Mouse (Mus musculus) spleen, adult 2 months (tissue): ENCODE measurements around the gene 0610010F05Rik. TPM values are rescaled to one million over a fixed set of nuclear protein-coding genes. Genes with fewer than 3 reads are reported as not detected.

Experiments used
- DNase-seq, 2 experiments: peaks; one replicate each; pipeline versions ENCODE4 v3.0.0 to v3.0.0-alpha.2; 2012 to 2021; ENCODE audit warnings: low spot score in 2 of 2, low read depth in 1 of 2
- H3K27ac ChIP-seq: fragments of 200-500 bp; 2 replicates; pipeline ENCODE4 v1.5.1; 2012; ENCODE audit warnings: low read length, inconsistent platforms; ENCODE audit not compliant: insufficient read depth
- H3K27me3 ChIP-seq: fragments of 200-500 bp; 2 replicates; pipeline ENCODE4 v1.6.1; 2012; ENCODE audit warnings: mild to moderate bottlenecking, moderate library complexity, low read length, inconsistent platforms; ENCODE audit not compliant: control insufficient read depth, insufficient read depth
- H3K36me3 ChIP-seq: fragments of 200-500 bp; 2 replicates; pipeline ENCODE4 v1.6.1; 2012; ENCODE audit warnings: mild to moderate bottlenecking, low read length, inconsistent platforms; ENCODE audit not compliant: control insufficient read depth, insufficient read depth
- H3K4me1 ChIP-seq: fragments of 200-500 bp; 2 replicates; pipeline ENCODE4 v1.6.1; 2011; ENCODE audit warnings: inconsistent platforms; ENCODE audit not compliant: control insufficient read depth, insufficient read depth, insufficient read length
- H3K4me3 ChIP-seq: fragments of 200-500 bp; 2 replicates; pipeline ENCODE4 v1.5.1; 2011; ENCODE audit warnings: mild to moderate bottlenecking, inconsistent platforms; ENCODE audit not compliant: insufficient read depth, insufficient read length; ENCODE audit errors: extremely low read depth
- CTCF ChIP-seq: fragments of 200-500 bp; IDR thresholded peaks from 2 replicates; pipeline ENCODE4 v1.5.1; 2011; ENCODE audit warnings: mild to moderate bottlenecking, inconsistent platforms; ENCODE audit not compliant: insufficient read depth, insufficient read length, insufficient replicate concordance; ENCODE audit errors: extremely low read depth
- POLR2A ChIP-seq: fragments of 200-500 bp; IDR thresholded peaks from 2 replicates; pipeline ENCODE4 v1.6.1; 2011; ENCODE audit warnings: low read depth, low read length, inconsistent platforms
- WGBS: fragments of 180-500 bp; shearing (Covaris S2); methylation state at CpG from one replicate; pipeline ENCODE4 v1.1.7; 2018; 5-methylcytosine and 5-hydroxymethylcytosine counted together
- polyA plus RNA-seq: library from polyadenylated mRNA; depleted of rRNA; stranded (reverse); fragments of >200 nt; gene quantifications from 2 replicates; pipeline ENCODE4 v1.2.3, GENCODE M21; 2012

Gene 0610010F05Rik
- polyA plus RNA-seq, 1 experiment, result 0.39 TPM

GRCm38 (mm10) chr11:23667128-23667527 lies 33.7 kb upstream of the 0610010F05Rik start:
- H3K27me3 ChIP-seq, result no peaks in the 10 kb centered on the region
- peaks cover 2% of the 10 kb centered on the region for H3K36me3 ChIP-seq
- 5% methylated on average over 3 of the region's 3 CpGs for WGBS
- TF ChIP-seq CTCF, result no peak
- no peak for TF ChIP-seq POLR2A
- H3K27ac ChIP-seq, result no peak overlapping the region
- H3K4me1 ChIP-seq, result no peaks in the 10 kb centered on the region; the same call in 1 of the 2 replicates
- DNase-seq, result peak in 1 of 2 experiments; percentile 15
- no peak overlapping the region; the same call in 1 of the 2 replicates for H3K4me3 ChIP-seq

DNA sequence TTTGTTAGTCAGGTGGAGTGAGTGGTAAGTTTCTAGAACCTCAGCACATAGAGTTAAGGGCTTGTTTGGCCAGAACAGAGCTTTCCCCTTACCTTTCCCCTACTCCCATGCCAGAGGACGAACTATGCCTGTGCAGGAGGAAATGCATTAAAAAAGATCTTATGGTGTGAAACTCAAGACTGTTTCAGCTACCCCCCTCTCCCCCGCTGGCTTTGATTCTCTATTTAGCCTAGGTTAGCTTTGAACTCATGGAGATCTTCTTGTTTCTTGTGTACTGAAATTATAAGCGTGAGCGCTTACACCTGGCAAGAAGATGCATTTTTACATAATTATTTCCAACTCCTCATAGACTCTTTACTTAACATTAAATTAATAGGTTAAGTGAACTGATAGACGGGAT lies 33.1 kb upstream of the 0610010F05Rik start:
- 7% methylated on average over 5 of the region's 5 CpGs for WGBS
- Histone ChIP-seq H3K4me3 (peak overlapping the region; percentile 96), H3K4me1 (no peaks in the 10 kb centered on the region; the same call in 1 of the 2 replicates), H3K36me3 (no peaks in the 10 kb centered on the region), H3K27ac (peak overlapping the region; percentile 93), H3K27me3 (no peaks in the 10 kb centered on the region)
- TF ChIP-seq POLR2A (no peak; the same call in 1 of the 2 replicates), CTCF (no peak)
- no peak for DNase-seq

DNA sequence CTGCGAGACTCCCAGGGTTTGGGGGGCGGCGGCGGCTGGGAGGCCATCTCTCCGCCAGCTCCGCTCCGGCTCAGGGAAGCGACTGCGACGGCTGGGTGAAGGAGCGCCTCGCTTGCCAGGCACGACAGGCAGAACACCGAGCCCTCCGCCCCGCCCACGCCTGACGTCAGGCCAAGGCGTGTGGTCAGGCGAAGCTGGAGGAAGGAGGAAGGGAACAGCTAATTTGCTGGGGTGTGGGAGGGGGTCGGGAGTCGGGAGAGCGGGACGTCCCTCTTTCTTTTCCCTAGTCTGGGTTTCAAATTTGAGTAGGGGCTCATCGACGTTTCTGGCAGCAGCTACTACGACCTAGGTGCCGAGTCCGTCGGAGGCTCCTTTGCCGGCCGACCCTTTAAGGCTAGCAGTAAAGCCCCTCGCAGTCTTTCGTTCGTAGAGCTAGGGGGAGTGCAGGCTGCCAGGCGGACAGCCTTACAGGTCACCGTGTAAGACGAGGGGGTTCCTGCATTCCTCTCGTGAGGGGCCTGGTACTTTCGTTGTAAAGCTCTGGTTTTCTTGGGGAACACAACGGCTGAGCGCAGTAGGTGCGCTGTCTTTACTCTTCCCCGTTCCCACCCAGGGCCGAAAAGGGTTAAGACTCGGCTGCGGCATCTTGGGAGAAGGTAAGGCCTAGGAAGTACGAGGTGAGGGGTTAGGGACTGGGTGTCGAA lies 32.5 kb upstream of the 0610010F05Rik start, which contains the start of gene Pex13:
Gene Pex13, minus strand, starts transcription at position 162 of the 704 bp plus-strand sequence.
- no peaks in the 10 kb centered on the region; the same call in 1 of the 2 replicates for H3K4me1 ChIP-seq
- peak; percentile 71 to 87 for DNase-seq
- TF ChIP-seq POLR2A, result peak; percentile 50
- TF ChIP-seq CTCF, result no peak
- H3K4me3 ChIP-seq, result peak within 1 kb of the TSS; percentile 96
- H3K27ac ChIP-seq, result peak within 1 kb of the TSS; percentile 93
- no peaks in the 10 kb centered on the region for H3K27me3 ChIP-seq
- no peaks in the 10 kb centered on the region for H3K36me3 ChIP-seq
- WGBS, result under 1% methylated on average over 49 of the region's 49 CpGs

DNA sequence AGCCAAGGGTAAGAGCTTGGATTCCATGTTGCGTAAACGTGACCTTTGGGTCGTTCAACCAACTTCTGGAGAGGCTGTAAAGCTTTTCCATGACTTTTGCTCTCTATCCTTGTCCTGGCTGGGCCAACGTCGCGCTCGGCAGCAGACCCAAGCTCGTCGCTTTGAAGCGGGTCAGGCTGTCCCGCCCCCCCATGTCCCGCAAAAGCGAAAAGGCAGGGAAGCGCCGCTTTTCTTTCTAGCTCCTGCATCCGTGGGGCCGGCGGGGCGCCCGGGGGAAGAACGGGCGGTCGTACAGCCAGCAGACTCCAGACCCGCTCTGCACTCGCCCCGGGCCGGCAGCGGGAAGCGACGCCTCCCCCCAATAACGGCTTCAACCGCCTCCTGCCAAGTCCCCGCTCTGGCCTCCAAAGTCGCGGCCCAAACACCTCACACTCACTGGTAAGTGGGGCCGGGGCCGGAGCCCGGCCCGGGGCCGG lies 31.9 kb upstream of the 0610010F05Rik start, which contains the start of gene Pus10:
Gene Pus10, plus strand, starts transcription at position 364 of the 476 bp plus-strand sequence.
- DNase-seq, result no peak
- Histone ChIP-seq H3K27me3 (no peaks in the 10 kb centered on the region), H3K4me3 (peak within 1 kb of the TSS; percentile 96), H3K36me3 (no peaks in the 10 kb centered on the region), H3K27ac (peak within 1 kb of the TSS; percentile 93), H3K4me1 (no peaks in the 10 kb centered on the region; the same call in 1 of the 2 replicates)
- TF ChIP-seq POLR2A (no peak), CTCF (no peak)
- 0% methylated on average over 40 of the region's 40 CpGs for WGBS

DNA sequence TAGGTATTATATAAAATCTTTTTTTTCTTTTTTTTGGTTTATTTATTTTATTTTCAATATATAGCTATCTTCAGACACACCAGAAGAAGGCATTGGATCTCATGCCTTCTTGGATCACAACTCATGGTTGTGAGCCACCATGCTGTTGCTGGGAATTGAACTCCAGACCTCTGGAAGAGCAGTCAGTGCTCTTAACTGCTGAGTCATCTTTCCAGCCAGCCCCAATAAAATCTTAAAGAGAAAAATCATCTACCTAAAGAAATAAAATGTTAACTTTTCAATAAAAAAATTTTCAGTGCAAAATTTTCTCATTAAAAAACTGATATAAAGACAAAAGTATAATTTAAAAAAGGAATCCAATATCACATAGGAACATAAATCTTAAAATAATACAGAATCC lies 30.8 kb upstream of the 0610010F05Rik start:
- no peaks in the 10 kb centered on the region; the same call in 1 of the 2 replicates for H3K4me1 ChIP-seq
- no peak overlapping the region for H3K4me3 ChIP-seq
- no peaks in the 10 kb centered on the region for H3K36me3 ChIP-seq
- no peak for DNase-seq
- no peak for TF ChIP-seq CTCF
- no peak for TF ChIP-seq POLR2A
- H3K27ac ChIP-seq, result no peak overlapping the region
- H3K27me3 ChIP-seq, result no peaks in the 10 kb centered on the region

DNA sequence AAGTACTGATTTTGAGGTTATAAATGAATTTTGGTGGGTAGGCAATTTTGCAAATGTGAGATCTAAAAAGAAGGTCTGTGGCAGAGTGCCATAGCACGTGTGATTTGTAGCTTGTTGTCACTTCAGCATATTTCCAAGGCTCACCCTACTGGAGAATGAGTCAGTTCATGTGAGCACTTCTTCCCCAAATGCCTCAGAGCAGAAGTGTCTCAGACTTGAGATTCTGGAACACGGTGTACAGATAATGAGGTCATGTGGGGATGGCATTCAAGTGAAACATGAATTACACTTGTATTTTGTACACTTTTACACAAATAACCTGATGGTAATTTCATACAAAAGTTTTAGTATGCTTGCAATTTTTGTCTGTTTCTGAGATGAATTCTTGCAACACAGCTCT lies 24.4 kb upstream of the 0610010F05Rik start:
- Histone ChIP-seq H3K4me1 (no peaks in the 10 kb centered on the region), H3K27me3 (no peaks in the 10 kb centered on the region), H3K4me3 (no peak overlapping the region), H3K36me3 (no peaks in the 10 kb centered on the region), H3K27ac (no peak overlapping the region)
- DNase-seq, result no peak
- TF ChIP-seq POLR2A (no peak), CTCF (no peak)
- WGBS, result 59% methylated on average over 2 of the region's 2 CpGs

DNA sequence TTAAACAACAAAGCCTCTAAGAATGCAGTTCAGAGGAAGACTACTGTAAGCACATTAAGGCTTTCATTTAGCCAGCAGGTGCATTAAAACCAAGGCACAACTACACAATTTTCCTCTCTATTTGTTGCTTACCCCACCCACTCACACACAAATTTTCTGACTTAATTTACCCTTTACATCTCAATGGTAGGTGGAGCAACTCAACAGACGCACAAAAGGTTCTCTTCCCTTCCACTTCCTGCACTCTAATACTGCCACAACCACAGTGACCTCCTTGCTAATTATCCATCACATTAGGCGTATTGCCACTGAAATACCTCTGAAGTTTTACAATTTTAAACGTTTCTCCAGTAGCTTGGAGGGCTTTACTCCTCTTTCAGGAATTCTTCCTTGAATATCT lies 20.2 kb upstream of the 0610010F05Rik start:
- Histone ChIP-seq H3K27me3 (no peaks in the 10 kb centered on the region), H3K4me3 (no peak overlapping the region), H3K4me1 (no peaks in the 10 kb centered on the region), H3K27ac (no peak overlapping the region), H3K36me3 (peaks cover 5% of the 10 kb centered on the region; the same call in 1 of the 2 replicates)
- 79% methylated on average over 3 of the region's 3 CpGs for WGBS
- no peak for TF ChIP-seq CTCF
- DNase-seq, result no peak
